Mouse (Mus musculus) small intestine, adult 2 months (tissue): ENCODE measurements around the gene Ndufaf8. TPM values are rescaled to one million over a fixed set of nuclear protein-coding genes. Genes with fewer than 3 reads are reported as not detected.
A peak's percentile ranks its signal among the peaks of the same experiment; 100 is the strongest.

Source experiments
- H3K27ac ChIP-seq: fragments of 200-500 bp; 2 replicates; pipeline ENCODE4 v1.5.1; 2012; ENCODE audit warnings: low read depth, low read length, control low read depth, inconsistent platforms; ENCODE audit not compliant: insufficient read depth
- H3K27me3 ChIP-seq: fragments of 200-500 bp; 2 replicates; pipeline ENCODE4 v1.6.1; 2012; ENCODE audit warnings: mild to moderate bottlenecking, moderate library complexity, low read length, inconsistent platforms; ENCODE audit not compliant: control insufficient read depth, insufficient read depth
- H3K36me3 ChIP-seq: fragments of 200-500 bp; 2 replicates; pipeline ENCODE4 v1.6.1; 2012; ENCODE audit warnings: mild to moderate bottlenecking, low read length, control low read depth, inconsistent platforms; ENCODE audit not compliant: control insufficient read depth, insufficient read depth
- H3K4me1 ChIP-seq: fragments of 200-500 bp; 2 replicates; pipeline ENCODE4 v1.6.1; 2012; ENCODE audit warnings: low read length, inconsistent platforms, mixed read lengths; ENCODE audit not compliant: control insufficient read depth, insufficient read depth, insufficient read length
- H3K4me3 ChIP-seq: fragments of 200-500 bp; 2 replicates; pipeline ENCODE4 v1.5.1; 2012; ENCODE audit warnings: low read depth, mild to moderate bottlenecking, control low read depth, inconsistent platforms, low read length, moderate library complexity
- CTCF ChIP-seq: fragments of 200-500 bp; IDR thresholded peaks from 2 replicates; pipeline ENCODE4 v1.5.1; 2012; ENCODE audit warnings: low read depth, mild to moderate bottlenecking, control low read depth, inconsistent platforms, low read length, moderate library complexity, mixed read lengths; ENCODE audit not compliant: insufficient replicate concordance, insufficient read length; ENCODE audit errors: extremely low read depth
- POLR2A ChIP-seq: fragments of 200-500 bp; IDR thresholded peaks from 2 replicates; pipeline ENCODE4 v1.6.1; 2012; ENCODE audit warnings: low read depth, mild to moderate bottlenecking, control low read depth, inconsistent platforms, low read length, moderate library complexity
- WGBS: fragments of 180-500 bp; shearing (Covaris S2); methylation state at CpG from one replicate; pipeline ENCODE4 v1.1.7; 2018; 5-methylcytosine and 5-hydroxymethylcytosine counted together
- polyA plus RNA-seq: library from polyadenylated mRNA; depleted of rRNA; stranded (reverse); fragments of >200 nt; gene quantifications from 2 replicates; pipeline ENCODE4 v1.2.3, GENCODE M21; 2012; rRNA removed

Gene Ndufaf8
- polyA plus RNA-seq, 1 experiment, result 74.1 TPM

DNA sequence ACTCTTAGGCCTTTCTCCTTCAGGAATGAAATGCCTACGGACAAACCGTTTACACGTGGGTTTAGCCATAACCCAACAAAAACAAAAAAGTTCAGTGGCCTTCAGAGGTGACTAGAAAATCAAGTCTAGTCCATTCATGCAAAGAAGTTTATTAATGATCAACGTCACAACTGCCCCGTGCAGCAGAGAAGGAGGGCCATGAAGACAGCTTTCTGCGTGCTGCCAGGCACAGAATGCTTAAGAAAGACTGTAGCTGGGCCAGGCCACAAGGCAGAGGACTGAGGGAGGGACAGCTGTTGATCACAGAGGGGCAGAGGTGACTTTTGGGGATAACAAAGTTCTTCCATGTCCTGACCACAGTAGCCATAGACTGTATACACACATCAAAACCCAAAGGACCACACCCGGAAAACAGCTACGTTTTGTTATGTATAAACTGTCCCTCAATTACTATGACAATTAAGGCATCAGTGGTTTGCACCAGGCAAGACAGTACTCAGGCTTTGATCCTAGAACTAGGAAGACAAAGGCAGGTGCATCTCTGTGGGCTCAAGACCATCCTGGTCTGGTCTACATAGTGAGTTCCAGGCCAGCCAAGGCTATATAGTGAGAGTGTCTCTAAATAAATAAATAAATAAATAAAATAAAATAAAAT lies 49.6 kb downstream of the Ndufaf8 start:
- Histone ChIP-seq H3K4me1 (peaks cover 13% of the 10 kb centered on the region), H3K27ac (no peak overlapping the region), H3K27me3 (no peaks in the 10 kb centered on the region), H3K36me3 (peaks cover 7% of the 10 kb centered on the region), H3K4me3 (no peak overlapping the region)
- no peak for TF ChIP-seq POLR2A
- no peak for TF ChIP-seq CTCF
- 82% methylated on average over 8 of the region's 8 CpGs for WGBS

DNA sequence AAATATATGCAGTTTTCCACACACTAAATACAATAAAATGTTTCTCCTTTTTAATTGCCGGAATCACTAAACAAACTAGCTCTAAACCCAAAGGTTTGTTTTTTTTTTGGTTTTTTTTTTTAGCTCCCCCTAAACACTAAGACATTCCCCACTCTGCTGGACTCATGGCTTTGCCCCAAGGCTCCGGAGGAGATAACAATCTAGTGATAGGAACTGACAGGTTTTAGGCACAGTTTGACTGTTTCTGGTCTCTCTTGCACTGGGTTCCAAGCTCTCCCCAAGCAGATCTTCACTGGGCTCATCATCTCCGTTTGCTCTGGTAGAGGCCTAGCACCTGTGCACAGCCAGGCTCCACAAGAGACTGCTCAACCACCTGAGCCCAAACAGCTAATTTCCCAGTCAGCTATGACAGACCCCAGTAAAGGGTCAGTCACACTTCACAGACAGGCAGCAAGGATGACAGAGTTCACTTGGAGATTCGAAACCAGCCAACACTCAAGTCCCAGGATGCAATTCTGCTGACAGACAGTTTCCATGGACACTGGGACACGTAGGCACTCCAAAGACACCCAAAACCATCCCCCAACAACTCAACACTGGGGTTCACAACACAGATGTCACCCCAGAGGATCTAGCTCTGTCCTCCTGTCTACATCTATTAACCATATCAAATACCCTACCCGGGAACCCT lies 50.9 kb downstream of the Ndufaf8 start:
- Histone ChIP-seq H3K4me1 (peaks cover 9% of the 10 kb centered on the region; the same call in 1 of the 2 replicates), H3K27ac (no peak overlapping the region), H3K27me3 (no peaks in the 10 kb centered on the region), H3K36me3 (peaks cover 3% of the 10 kb centered on the region; the same call in 1 of the 2 replicates), H3K4me3 (peak overlapping the region; percentile 49)
- no peak for TF ChIP-seq POLR2A
- no peak; the same call in 1 of the 2 replicates for TF ChIP-seq CTCF
- WGBS, result 28% methylated on average over 6 of the region's 6 CpGs

Other genes with a start within 250 kb of the Ndufaf8 start
- 69.0 and 137 TPM in 2 replicates for gene Chmp6, start 185.5 kb upstream of the Ndufaf8 start, polyA plus RNA-seq
- gene Baiap2, start 156.2 kb upstream of the Ndufaf8 start, polyA plus RNA-seq, result 10.7 and 12.7 TPM in 2 replicates
- 4.6 and 6.0 TPM in 2 replicates for gene Aatk, start 51.8 kb upstream of the Ndufaf8 start, polyA plus RNA-seq
- gene Cep131, start 12.1 kb upstream of the Ndufaf8 start, polyA plus RNA-seq, result 3.2 TPM in 2 replicates
- 47.0 and 79.3 TPM in 2 replicates for gene Tepsin, start 197 bp upstream of the Ndufaf8 start, polyA plus RNA-seq
- 59.0 and 108 TPM in 2 replicates for gene Slc38a10, start 52.4 kb downstream of the Ndufaf8 start, polyA plus RNA-seq
- gene Bahcc1, start 134.0 kb downstream of the Ndufaf8 start, polyA plus RNA-seq, result 7.0 and 15.4 TPM in 2 replicates
- gene Actg1, start 249.6 kb downstream of the Ndufaf8 start, polyA plus RNA-seq, result 927 and 1,318 TPM in 2 replicates